Mouse (Mus musculus) heart, embryonic 16.5 days (tissue): ENCODE results near the gene Rab14. TPM values are rescaled to one million over a fixed set of nuclear protein-coding genes. Genes with fewer than 3 reads are reported as not detected.

Experiments used
- polyA plus RNA-seq: library from polyadenylated mRNA; unstranded; fragments of >200 nt; fragmentation: Nextera tagmentation; extraction: Ambion mirVana; gene quantifications from 2 replicates; pipeline ENCODE4 v1.2.1, GENCODE M21; 2015

The Rab14 gene
- polyA plus RNA-seq, 1 experiment from 2014 or later = 256 TPM

Other genes with a start within 250 kb of the Rab14 start
- gene Traf1, start 239.3 kb downstream of the Rab14 start, polyA plus RNA-seq = 2.7 and 3.3 TPM in 2 replicates
- 0.09 and 0.35 TPM in 2 replicates for gene Hc, start 139.7 kb downstream of the Rab14 start, polyA plus RNA-seq
- 0.10 and 0.42 TPM in 2 replicates for gene AI182371, start 99.6 kb downstream of the Rab14 start, polyA plus RNA-seq
- 19.7 and 21.3 TPM in 2 replicates for gene Cntrl, start 91.6 kb downstream of the Rab14 start, polyA plus RNA-seq
- gene Gsn, start 55.3 kb upstream of the Rab14 start, polyA plus RNA-seq = 348 and 376 TPM in 2 replicates
- 61.1 and 64.2 TPM in 2 replicates for gene Stom, start 135.9 kb upstream of the Rab14 start, polyA plus RNA-seq
- not detected in 2 replicates for gene 4930568D16Rik, start 166.6 kb upstream of the Rab14 start, polyA plus RNA-seq
- not detected in 2 replicates for gene 4930402F06Rik, start 196.1 kb upstream of the Rab14 start, polyA plus RNA-seq